Mouse (Mus musculus): ENCODE results near the gene 1600012H06Rik.
"Not testable (repeated sequence)": the region's sequence is repeated elsewhere in the genome, so short reads cannot be mapped to it uniquely, and the experiment has no call there.

1600012H06Rik gene
- long read RNA-seq, experiment 1, transcript 1600012H06Rik-201 (2 exons, 2,506 nt), result major isoform, 24 of 45 reads
- long read RNA-seq, experiment 1, transcript 1600012H06Rik-202 (2 exons, 2,523 nt), result minor isoform, 5 of 45 reads
- long read RNA-seq, experiment 1, partial matches to known transcripts, result 0 of 45 reads
- long read RNA-seq, experiment 1, other reads (novel, unspliced or antisense), result 15 of 45 reads
- long read RNA-seq, experiment 2, transcript 1600012H06Rik-201 (2 exons, 2,506 nt), result major isoform, 23 of 45 reads
- long read RNA-seq, experiment 2, partial matches to known transcripts, result 0 of 45 reads
- long read RNA-seq, experiment 2, other reads (novel, unspliced or antisense), result 18 of 45 reads

DNA sequence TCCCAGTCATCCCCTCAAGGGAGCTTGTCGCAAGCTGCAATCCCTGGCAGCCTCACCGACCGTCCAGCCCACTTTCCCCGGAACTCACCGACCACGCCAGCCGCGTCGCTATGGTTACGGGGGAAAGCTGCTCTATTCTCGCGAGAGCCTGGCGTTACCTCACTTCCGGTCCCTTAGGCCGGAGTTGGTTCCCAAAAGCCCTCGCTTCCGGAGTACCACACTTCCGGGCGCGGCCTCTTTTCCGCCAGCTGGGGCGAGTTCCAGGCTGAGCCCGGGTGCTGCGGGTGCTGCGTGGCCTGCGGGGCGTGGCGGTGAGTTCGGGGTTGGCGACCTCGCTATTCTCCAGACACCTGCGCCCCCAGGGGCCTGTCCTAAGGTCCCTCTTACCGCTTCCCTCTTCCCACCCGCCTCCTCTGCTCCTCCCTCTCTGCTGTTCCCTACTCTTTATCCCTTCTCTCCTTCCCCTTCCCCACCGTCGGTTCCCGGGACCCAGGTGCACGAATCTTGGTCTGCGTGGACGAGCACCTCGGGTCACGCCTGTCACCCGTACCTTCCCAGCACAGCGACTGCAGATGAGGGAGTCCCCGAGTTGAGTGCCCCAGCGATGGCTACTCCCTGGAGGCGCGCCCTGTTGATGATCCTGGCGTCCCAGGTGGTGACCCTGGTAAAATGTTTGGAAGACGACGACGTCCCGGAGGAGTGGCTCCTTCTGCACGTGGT lies at the start of gene 1600012H06Rik, which contains the start of gene Wdr27:
Gene 1600012H06Rik, plus strand, starts transcription at position 176 of the 720 bp plus-strand sequence.
Gene Wdr27, minus strand, starts transcription at position 150 of the 720 bp plus-strand sequence.
- intact Hi-C loops (cut with DNase I), result no loop called here

DNA sequence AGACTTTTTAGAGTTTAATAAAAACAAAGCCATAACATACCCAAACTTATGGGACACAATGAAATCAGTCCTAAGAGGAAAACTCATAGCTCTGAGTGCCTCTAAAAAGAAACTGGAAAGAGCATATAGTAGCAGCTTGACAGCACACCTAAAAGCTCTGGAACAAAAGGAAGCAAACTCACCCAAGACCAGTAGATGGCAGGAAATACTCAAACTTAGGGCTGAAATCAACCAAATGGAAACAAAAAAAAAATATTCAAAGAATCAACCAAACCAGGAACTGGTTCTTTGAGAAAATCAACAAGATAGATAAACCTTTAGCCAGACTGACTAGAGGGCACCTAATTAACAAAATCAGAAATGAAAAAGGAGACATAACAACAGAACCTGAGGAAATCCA lies 47.9 kb upstream of the 1600012H06Rik start:
- intact Hi-C loops (cut with DNase I), result not testable (repeated sequence)

GRCm38 (mm10) chr17:14898972-14899371 lies 44.0 kb upstream of the 1600012H06Rik start:
- intact Hi-C loops (cut with DNase I), result no loop called here

- intact Hi-C loops (cut with DNase I), result loop anchor here (10.0 kb wide), 1 partner anchor 618 kb away; no protein-coding TSS in a partner anchor
Measured at GRCm38 (mm10) chr17:14903212-14903611, 39.8 kb upstream of the 1600012H06Rik start.

- intact Hi-C loops (cut with DNase I), result loop anchor here (1.0 to 10.0 kb wide), 3 partner anchors 359 to 619 kb away; no protein-coding TSS in a partner anchor
Measured at GRCm38 (mm10) chr17:14904206-14904605, 38.8 kb upstream of the 1600012H06Rik start.

- intact Hi-C loops (cut with DNase I), result loop anchor here (1.0 to 10.0 kb wide), 3 partner anchors 360 to 620 kb away; no protein-coding TSS in a partner anchor
Measured at GRCm38 (mm10) chr17:14904637-14905265, 38.2 kb upstream of the 1600012H06Rik start.

DNA sequence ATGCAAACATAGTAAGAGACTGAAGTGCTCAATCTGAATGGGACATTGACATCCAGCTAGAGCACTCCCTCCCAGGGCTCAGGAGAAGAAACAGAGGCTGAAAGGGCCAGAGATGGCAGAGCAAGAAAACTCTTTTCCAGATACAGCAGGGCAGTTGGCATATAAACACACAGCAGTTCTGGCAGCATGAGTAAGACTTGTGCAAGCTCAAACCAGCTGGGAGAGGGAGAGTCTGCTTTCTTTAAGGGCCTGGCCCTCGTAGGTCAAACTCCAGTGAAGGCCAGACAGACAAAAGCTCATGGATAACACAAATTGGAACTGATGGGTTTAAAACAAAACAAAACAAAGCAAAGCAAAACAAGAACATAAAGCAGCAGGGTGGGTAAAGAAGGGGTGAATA lies 36.4 kb upstream of the 1600012H06Rik start:
- intact Hi-C loops (cut with DNase I), result loop anchor here (10.0 kb wide), 1 partner anchor 622 kb away; no protein-coding TSS in a partner anchor

DNA sequence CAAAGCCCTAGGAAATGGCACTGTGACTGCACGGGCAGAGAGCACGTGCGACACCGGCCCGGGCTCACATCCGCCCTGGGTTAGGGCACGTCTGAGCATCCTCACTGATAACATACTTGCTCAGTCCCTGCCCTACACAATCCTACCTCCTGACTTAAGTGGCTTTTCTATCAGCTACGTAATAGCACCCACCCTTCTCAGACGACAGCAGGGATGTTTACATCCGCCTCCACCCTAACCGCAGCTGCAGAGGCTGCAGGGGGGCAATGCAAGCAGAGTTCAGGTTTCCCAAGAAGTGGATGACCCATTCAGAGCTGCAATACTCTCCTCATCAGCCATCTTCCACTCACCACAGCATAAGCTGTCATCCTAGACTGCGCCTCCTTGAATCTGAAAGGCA lies 35.8 kb upstream of the 1600012H06Rik start:
- intact Hi-C loops (cut with DNase I), result loop anchor here (10.0 kb wide), 1 partner anchor 622 kb away; no protein-coding TSS in a partner anchor

- intact Hi-C loops (cut with DNase I), result loop anchor here (10.0 kb wide), 1 partner anchor 625 kb away; no protein-coding TSS in a partner anchor
Measured at GRCm38 (mm10) chr17:14909331-14909730, 33.7 kb upstream of the 1600012H06Rik start.

DNA sequence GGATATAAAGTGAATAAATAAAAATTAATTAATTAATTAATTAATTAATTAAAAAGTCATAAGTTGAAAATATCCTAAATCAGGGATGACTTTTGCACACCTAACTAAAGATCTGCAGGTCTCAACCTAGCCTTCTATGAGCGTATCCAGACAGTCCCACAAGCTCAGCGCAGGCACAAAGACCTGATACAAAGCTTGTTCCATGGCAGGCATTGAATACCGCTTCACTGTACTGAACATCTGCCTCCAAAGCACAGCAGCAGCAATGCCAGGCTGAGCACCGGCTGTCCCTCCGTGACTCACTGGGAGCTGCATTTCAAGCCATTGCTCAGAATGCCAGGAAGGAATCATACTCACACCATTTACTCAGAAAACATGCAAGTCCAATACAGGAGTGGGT lies 32.2 kb upstream of the 1600012H06Rik start:
- intact Hi-C loops (cut with DNase I), result no loop called here

DNA sequence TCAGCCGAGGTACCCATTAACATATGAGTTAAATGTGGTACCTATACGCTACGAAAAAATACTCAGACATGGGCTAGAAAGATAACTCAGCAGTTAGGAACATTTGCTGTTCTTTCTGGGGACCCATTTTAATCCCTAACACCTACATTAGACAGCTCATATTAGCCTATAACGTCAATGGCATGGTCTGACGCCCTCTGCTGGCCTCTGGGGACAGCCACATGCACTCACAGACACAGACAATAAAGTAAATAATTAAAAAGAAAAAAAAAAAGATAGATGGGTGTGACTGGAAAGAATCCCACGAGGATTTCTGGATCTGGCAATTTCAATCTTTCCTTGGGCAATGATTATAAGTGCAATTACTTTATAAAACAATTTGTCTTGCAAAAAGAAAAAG lies 30.6 kb upstream of the 1600012H06Rik start:
- intact Hi-C loops (cut with DNase I), result no loop called here

GRCm38 (mm10) chr17:14912981-14913380 lies 30.0 kb upstream of the 1600012H06Rik start:
- intact Hi-C loops (cut with DNase I), result no loop called here

- intact Hi-C loops (cut with DNase I), result no loop called here
Measured at GRCm38 (mm10) chr17:14914401-14914800, 28.6 kb upstream of the 1600012H06Rik start.

DNA sequence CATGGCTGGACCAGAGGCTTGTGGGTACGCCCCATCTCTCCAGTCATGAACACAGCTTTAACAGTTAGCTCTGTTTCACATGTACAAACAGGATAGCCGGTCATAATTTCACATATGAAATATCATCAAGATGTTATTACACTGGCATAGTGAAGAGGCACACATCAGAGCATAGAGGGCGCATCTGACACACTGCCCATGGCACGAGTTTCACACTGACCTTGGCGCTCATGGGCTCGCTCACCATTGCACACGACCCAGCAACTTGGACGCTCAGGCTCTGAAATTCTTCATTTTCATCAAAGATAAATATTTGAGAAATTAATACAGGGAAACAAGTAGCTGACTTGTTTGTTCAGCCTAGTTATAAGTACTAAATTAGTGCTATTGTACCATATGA lies 25.1 kb upstream of the 1600012H06Rik start:
- intact Hi-C loops (cut with DNase I), result no loop called here

- intact Hi-C loops (cut with DNase I), result no loop called here
Measured at GRCm38 (mm10) chr17:14921582-14921981, 21.4 kb upstream of the 1600012H06Rik start.

- intact Hi-C loops (cut with DNase I), result no loop called here
Measured at GRCm38 (mm10) chr17:14927644-14928218, 15.3 kb upstream of the 1600012H06Rik start.

DNA sequence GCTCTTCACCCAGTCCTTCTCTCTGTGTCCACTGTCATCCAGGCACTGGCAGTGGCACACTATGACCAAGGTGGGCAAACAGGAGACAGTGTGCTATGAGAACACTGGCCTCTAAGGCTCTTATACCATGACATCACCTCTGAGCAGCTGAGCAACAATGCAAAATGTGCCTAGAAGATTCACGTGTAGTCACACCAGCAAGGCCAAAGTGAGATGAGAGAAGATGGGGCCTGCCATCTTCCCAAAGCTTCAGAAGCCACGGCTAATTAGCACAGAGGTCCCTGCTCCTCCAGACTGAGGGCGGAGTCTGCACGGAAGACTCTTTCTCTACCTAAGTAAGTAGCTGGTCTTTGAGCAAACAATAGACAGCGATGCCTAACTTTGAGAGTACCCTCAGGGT lies 14.4 kb upstream of the 1600012H06Rik start:
- intact Hi-C loops (cut with DNase I), result no loop called here

DNA sequence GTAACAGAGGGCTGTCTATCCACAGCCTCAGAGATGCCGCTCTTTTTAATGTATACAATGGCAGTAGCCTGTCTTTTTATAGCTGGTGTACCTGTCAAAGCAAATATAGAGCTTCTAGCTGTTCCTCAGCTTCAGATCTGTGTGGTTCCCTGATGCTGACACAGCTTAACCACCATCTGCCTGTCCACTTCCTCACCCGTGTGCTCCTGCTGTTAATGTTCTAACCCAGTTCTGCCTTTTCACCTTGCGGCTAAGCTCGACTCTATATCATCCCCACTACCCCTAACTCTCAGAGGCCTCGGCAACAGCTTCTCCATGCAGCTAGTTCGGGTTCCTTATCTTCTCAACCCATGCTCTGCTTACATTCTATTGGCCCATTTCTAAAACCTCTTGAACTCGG lies 12.3 kb upstream of the 1600012H06Rik start:
- intact Hi-C loops (cut with DNase I), result no loop called here

- intact Hi-C loops (cut with DNase I), result no loop called here
Measured at GRCm38 (mm10) chr17:14931469-14931868, 11.5 kb upstream of the 1600012H06Rik start.

- intact Hi-C loops (cut with DNase I), result not testable (repeated sequence)
Measured at GRCm38 (mm10) chr17:14935280-14935679, 7.7 kb upstream of the 1600012H06Rik start.
